Mouse (Mus musculus): ENCODE results near the gene Itgb8. TPM values are rescaled to one million over a fixed set of nuclear protein-coding genes. Genes with fewer than 3 reads are reported as not detected.

Gene Itgb8
- 3.2 and 3.4 TPM in 2 replicates for polyA plus RNA-seq (2015; fragmentation: Nextera tagmentation; extraction: Ambion mirVana)

- no peaks in the 10 kb centered on the region for H3K36me3 ChIP-seq
- peak within 1 kb of the TSS; percentile 87 for H3K27ac ChIP-seq
- 1% methylated on average over 29 of the region's 29 CpGs for WGBS
- no peaks in the 10 kb centered on the region for H3K9me3 ChIP-seq
- peak; percentile 91 for ATAC-seq (ENCODE audit: insufficient read depth, low FRiP score, low read depth)
- H3K4me3 ChIP-seq (replicated peaks) = peak within 1 kb of the TSS; percentile 62
- no peaks in the 10 kb centered on the region for H3K27me3 ChIP-seq (replicated peaks)
- H3K9ac ChIP-seq = peak within 1 kb of the TSS; percentile 52
- peak within 1 kb of the TSS; percentile 95 for H3K4me2 ChIP-seq
- no peaks in the 10 kb centered on the region for H3K4me1 ChIP-seq
Measured at GRCm38 (mm10) chr12:119238696-119239415, at the start of gene Itgb8. Itgb8 (minus strand) TSS chr12:119238802.

GRCm38 (mm10) chr12:119276282-119276681 lies 37.7 kb upstream of the Itgb8 start:
- Histone ChIP-seq H3K9me3 (no peaks in the 10 kb centered on the region), H3K4me2 (no peak overlapping the region), H3K36me3 (no peaks in the 10 kb centered on the region), H3K4me3 (replicated peaks) (no peak overlapping the region), H3K27ac (no peak overlapping the region), H3K4me1 (no peaks in the 10 kb centered on the region), H3K27me3 (replicated peaks) (no peaks in the 10 kb centered on the region), H3K9ac (no peak overlapping the region)
- WGBS = 90% methylated on average over 1 of the region's 1 CpGs
- no peak for ATAC-seq (ENCODE audit: insufficient read depth, low FRiP score, low read depth)

GRCm38 (mm10) chr12:119273605-119274004 lies 35.0 kb upstream of the Itgb8 start:
- H3K4me1 ChIP-seq = no peaks in the 10 kb centered on the region
- ATAC-seq (ENCODE audit: insufficient read depth, low FRiP score, low read depth) = no peak
- 14% methylated on average over 1 of the region's 1 CpGs for WGBS
- H3K9ac ChIP-seq = no peak overlapping the region
- H3K27ac ChIP-seq = no peak overlapping the region
- H3K4me3 ChIP-seq (replicated peaks) = no peak overlapping the region
- no peak overlapping the region for H3K4me2 ChIP-seq
- H3K27me3 ChIP-seq (replicated peaks) = no peaks in the 10 kb centered on the region
- H3K36me3 ChIP-seq = no peaks in the 10 kb centered on the region
- H3K9me3 ChIP-seq = no peaks in the 10 kb centered on the region

GRCm38 (mm10) chr12:119271964-119272363 lies 33.4 kb upstream of the Itgb8 start:
- Histone ChIP-seq H3K27me3 (replicated peaks) (no peaks in the 10 kb centered on the region), H3K4me2 (no peak overlapping the region), H3K4me3 (replicated peaks) (no peak overlapping the region), H3K4me1 (no peaks in the 10 kb centered on the region), H3K36me3 (no peaks in the 10 kb centered on the region), H3K9me3 (no peaks in the 10 kb centered on the region), H3K27ac (no peak overlapping the region), H3K9ac (no peak overlapping the region)
- no peak for ATAC-seq (ENCODE audit: insufficient read depth, low FRiP score, low read depth)
- 89% methylated on average over 1 of the region's 1 CpGs for WGBS

- no peaks in the 10 kb centered on the region for H3K9me3 ChIP-seq
- no peak overlapping the region for H3K4me3 ChIP-seq (replicated peaks)
- H3K4me1 ChIP-seq = no peaks in the 10 kb centered on the region
- no peaks in the 10 kb centered on the region for H3K27me3 ChIP-seq (replicated peaks)
- H3K4me2 ChIP-seq = no peak overlapping the region
- WGBS = 73% methylated on average over 2 of the region's 2 CpGs
- no peak for ATAC-seq (ENCODE audit: insufficient read depth, low FRiP score, low read depth)
- H3K9ac ChIP-seq = no peak overlapping the region
- H3K36me3 ChIP-seq = no peaks in the 10 kb centered on the region
- no peak overlapping the region for H3K27ac ChIP-seq
Measured at GRCm38 (mm10) chr12:119270036-119270435, 31.4 kb upstream of the Itgb8 start.

- H3K4me1 ChIP-seq = no peaks in the 10 kb centered on the region
- H3K27ac ChIP-seq = no peak overlapping the region
- no peaks in the 10 kb centered on the region for H3K9me3 ChIP-seq
- 59% methylated on average over 1 of the region's 1 CpGs for WGBS
- no peak overlapping the region for H3K4me2 ChIP-seq
- H3K9ac ChIP-seq = no peak overlapping the region
- no peak overlapping the region for H3K4me3 ChIP-seq (replicated peaks)
- no peaks in the 10 kb centered on the region for H3K36me3 ChIP-seq
- H3K27me3 ChIP-seq (replicated peaks) = no peaks in the 10 kb centered on the region
- ATAC-seq (ENCODE audit: insufficient read depth, low FRiP score, low read depth) = no peak
Measured at GRCm38 (mm10) chr12:119268723-119269122, 30.1 kb upstream of the Itgb8 start.

GRCm38 (mm10) chr12:119264506-119264905 lies 25.9 kb upstream of the Itgb8 start:
- Histone ChIP-seq H3K9me3 (no peaks in the 10 kb centered on the region), H3K9ac (no peak overlapping the region), H3K4me2 (no peak overlapping the region), H3K27ac (no peak overlapping the region), H3K27me3 (replicated peaks) (no peaks in the 10 kb centered on the region), H3K36me3 (no peaks in the 10 kb centered on the region), H3K4me1 (no peaks in the 10 kb centered on the region), H3K4me3 (replicated peaks) (no peak overlapping the region)
- WGBS = 83% methylated on average over 3 of the region's 3 CpGs
- ATAC-seq (ENCODE audit: insufficient read depth, low FRiP score, low read depth) = no peak

GRCm38 (mm10) chr12:119248581-119248980 lies 10.0 kb upstream of the Itgb8 start:
- H3K27ac ChIP-seq = no peak overlapping the region
- no peaks in the 10 kb centered on the region for H3K9me3 ChIP-seq
- no peaks in the 10 kb centered on the region for H3K36me3 ChIP-seq
- no peaks in the 10 kb centered on the region for H3K27me3 ChIP-seq (replicated peaks)
- no peak overlapping the region for H3K4me2 ChIP-seq
- no peak for ATAC-seq (ENCODE audit: insufficient read depth, low FRiP score, low read depth)
- H3K4me3 ChIP-seq (replicated peaks) = no peak overlapping the region
- H3K9ac ChIP-seq = no peak overlapping the region
- H3K4me1 ChIP-seq = no peaks in the 10 kb centered on the region
- 17% methylated on average over 1 of the region's 1 CpGs for WGBS

- Histone ChIP-seq H3K9me3 (no peaks in the 10 kb centered on the region), H3K9ac (no peak overlapping the region), H3K4me3 (replicated peaks) (no peak overlapping the region), H3K27me3 (replicated peaks) (no peaks in the 10 kb centered on the region), H3K27ac (no peak overlapping the region), H3K4me1 (no peaks in the 10 kb centered on the region), H3K36me3 (no peaks in the 10 kb centered on the region), H3K4me2 (no peak overlapping the region)
- ATAC-seq (ENCODE audit: insufficient read depth, low FRiP score, low read depth) = no peak
- 67% methylated on average over 1 of the region's 1 CpGs for WGBS
Measured at GRCm38 (mm10) chr12:119241071-119241470, 2.5 kb upstream of the Itgb8 start.

- Histone ChIP-seq H3K27me3 (replicated peaks) (no peaks in the 10 kb centered on the region), H3K4me3 (replicated peaks) (peak overlapping the region; percentile 62), H3K36me3 (no peaks in the 10 kb centered on the region), H3K9me3 (no peaks in the 10 kb centered on the region), H3K27ac (peak overlapping the region; percentile 87), H3K4me1 (no peaks in the 10 kb centered on the region), H3K4me2 (peak overlapping the region; percentile 95), H3K9ac (peak overlapping the region; percentile 52)
- WGBS = under 1% methylated on average over 35 of the region's 35 CpGs
- ATAC-seq (ENCODE audit: insufficient read depth, low FRiP score, low read depth) = peak; percentile 60
Measured at GRCm38 (mm10) chr12:119237921-119238695, 494 bp downstream of the Itgb8 start.

- ATAC-seq (ENCODE audit: insufficient read depth, low FRiP score, low read depth) = peak; percentile 23; the same call in 1 of the 2 replicates
- WGBS = 5% methylated on average over 13 of the region's 13 CpGs
- peak overlapping the region; percentile 52 for H3K9ac ChIP-seq
- peak overlapping the region; percentile 62 for H3K4me3 ChIP-seq (replicated peaks)
- H3K36me3 ChIP-seq = no peaks in the 10 kb centered on the region
- no peaks in the 10 kb centered on the region for H3K27me3 ChIP-seq (replicated peaks)
- H3K4me2 ChIP-seq = peak overlapping the region; percentile 95
- no peaks in the 10 kb centered on the region for H3K4me1 ChIP-seq
- H3K27ac ChIP-seq = peak overlapping the region; percentile 87
- H3K9me3 ChIP-seq = no peaks in the 10 kb centered on the region
Measured at GRCm38 (mm10) chr12:119237241-119237920, 1.2 kb downstream of the Itgb8 start.

GRCm38 (mm10) chr12:119231831-119232230 lies 6.8 kb downstream of the Itgb8 start:
- H3K4me3 ChIP-seq (replicated peaks) = no peak overlapping the region
- no peak overlapping the region for H3K27ac ChIP-seq
- H3K27me3 ChIP-seq (replicated peaks) = no peaks in the 10 kb centered on the region
- no peak for ATAC-seq (ENCODE audit: insufficient read depth, low FRiP score, low read depth)
- no peaks in the 10 kb centered on the region for H3K9me3 ChIP-seq
- 90% methylated on average over 2 of the region's 2 CpGs for WGBS
- H3K9ac ChIP-seq = no peak overlapping the region
- H3K36me3 ChIP-seq = no peaks in the 10 kb centered on the region
- no peak overlapping the region for H3K4me2 ChIP-seq
- H3K4me1 ChIP-seq = no peaks in the 10 kb centered on the region
